Mouse (Mus musculus): ENCODE data around the gene Ces2g. TPM values are rescaled to one million over a fixed set of nuclear protein-coding genes. Genes with fewer than 3 reads are reported as not detected.

The Ces2g gene
- polyA plus RNA-seq, 1 experiment from 2014 or later, result not detected

- H3K4me3 ChIP-seq (ENCODE audit: low read length), result no peak overlapping the region
- H3K9ac ChIP-seq (ENCODE audit: low read depth, low read length), result no peak overlapping the region
- no peaks in the 10 kb centered on the region for H3K36me3 ChIP-seq (ENCODE audit: control insufficient read depth, insufficient read depth, low read length)
- H3K27me3 ChIP-seq (ENCODE audit: control insufficient read depth, insufficient read depth, low read length), result no peaks in the 10 kb centered on the region
- WGBS, result 91% methylated on average over 2 of the region's 2 CpGs
- H3K4me1 ChIP-seq (ENCODE audit: control insufficient read depth, insufficient read depth, low read length), result no peaks in the 10 kb centered on the region
- no peak overlapping the region for H3K27ac ChIP-seq (ENCODE audit: low read depth, low read length)
- no peak overlapping the region for H3K4me2 ChIP-seq (replicated peaks; ENCODE audit: low read depth, low read length)
- H3K9me3 ChIP-seq (ENCODE audit: control insufficient read depth, low read length), result no peaks in the 10 kb centered on the region
- no peak for ATAC-seq (ENCODE audit: low FRiP score, low TSS enrichment)
Observed at GRCm38 (mm10) chr8:104984942-104985341, 23.4 kb downstream of the Ces2g start.

DNA sequence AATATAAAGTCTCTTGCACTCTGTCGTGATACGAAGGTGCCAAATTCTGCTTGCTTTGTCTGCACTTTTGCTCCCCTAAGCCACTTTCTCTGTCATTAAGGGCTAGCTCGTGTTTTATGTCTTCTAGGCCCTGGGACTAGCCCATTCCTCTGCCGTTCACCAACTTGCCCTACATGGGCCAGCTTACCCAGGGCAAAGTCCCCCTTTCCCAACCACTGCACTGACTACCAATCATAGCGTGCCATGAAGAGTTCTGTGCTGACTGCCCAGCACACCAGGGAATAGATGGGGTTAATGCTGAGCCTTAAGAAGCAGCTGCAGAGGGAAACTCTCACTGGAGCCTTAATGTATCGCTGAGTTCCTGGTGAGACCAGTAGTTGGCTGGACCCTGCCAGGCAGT is 36.7 kb downstream of the Ces2g start:
- Histone ChIP-seq H3K9ac (ENCODE audit: low read depth, low read length) (no peak overlapping the region), H3K9me3 (ENCODE audit: control insufficient read depth, low read length) (no peaks in the 10 kb centered on the region), H3K36me3 (ENCODE audit: control insufficient read depth, insufficient read depth, low read length) (no peaks in the 10 kb centered on the region), H3K27ac (ENCODE audit: low read depth, low read length) (no peak overlapping the region), H3K4me1 (ENCODE audit: control insufficient read depth, insufficient read depth, low read length) (no peaks in the 10 kb centered on the region), H3K4me2 (replicated peaks; ENCODE audit: low read depth, low read length) (no peak overlapping the region), H3K4me3 (ENCODE audit: low read length) (no peak overlapping the region), H3K27me3 (ENCODE audit: control insufficient read depth, insufficient read depth, low read length) (no peaks in the 10 kb centered on the region)
- WGBS, result 72% methylated on average over 6 of the region's 6 CpGs
- ATAC-seq (ENCODE audit: low FRiP score, low TSS enrichment), result no peak

DNA sequence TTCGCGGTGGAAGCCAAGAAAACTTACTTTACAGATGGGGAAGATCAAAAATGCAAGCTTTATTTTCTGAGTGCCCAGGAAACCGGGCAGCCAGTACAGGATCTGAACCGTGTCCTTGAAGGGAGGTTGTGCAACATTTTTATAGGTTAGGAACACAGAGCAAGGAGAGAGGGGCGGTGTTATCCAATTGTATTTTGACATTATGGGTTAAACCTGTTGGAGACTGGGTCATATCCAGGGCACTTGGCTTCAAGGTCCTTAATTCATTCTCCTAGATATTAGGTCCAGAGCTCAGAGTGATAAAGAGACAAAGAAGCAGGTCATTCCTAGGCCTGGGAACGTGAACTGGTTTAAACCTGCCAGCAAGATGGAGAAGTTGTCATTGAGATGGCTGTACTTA is 37.7 kb downstream of the Ces2g start:
- ATAC-seq (ENCODE audit: low FRiP score, low TSS enrichment), result no peak
- Histone ChIP-seq H3K4me2 (replicated peaks; ENCODE audit: low read depth, low read length) (no peak overlapping the region), H3K9ac (ENCODE audit: low read depth, low read length) (no peak overlapping the region), H3K4me3 (ENCODE audit: low read length) (no peak overlapping the region), H3K27ac (ENCODE audit: low read depth, low read length) (no peak overlapping the region), H3K4me1 (ENCODE audit: control insufficient read depth, insufficient read depth, low read length) (no peaks in the 10 kb centered on the region), H3K9me3 (ENCODE audit: control insufficient read depth, low read length) (no peaks in the 10 kb centered on the region), H3K27me3 (ENCODE audit: control insufficient read depth, insufficient read depth, low read length) (no peaks in the 10 kb centered on the region), H3K36me3 (ENCODE audit: control insufficient read depth, insufficient read depth, low read length) (no peaks in the 10 kb centered on the region)
- 84% methylated on average over 6 of the region's 6 CpGs for WGBS

DNA sequence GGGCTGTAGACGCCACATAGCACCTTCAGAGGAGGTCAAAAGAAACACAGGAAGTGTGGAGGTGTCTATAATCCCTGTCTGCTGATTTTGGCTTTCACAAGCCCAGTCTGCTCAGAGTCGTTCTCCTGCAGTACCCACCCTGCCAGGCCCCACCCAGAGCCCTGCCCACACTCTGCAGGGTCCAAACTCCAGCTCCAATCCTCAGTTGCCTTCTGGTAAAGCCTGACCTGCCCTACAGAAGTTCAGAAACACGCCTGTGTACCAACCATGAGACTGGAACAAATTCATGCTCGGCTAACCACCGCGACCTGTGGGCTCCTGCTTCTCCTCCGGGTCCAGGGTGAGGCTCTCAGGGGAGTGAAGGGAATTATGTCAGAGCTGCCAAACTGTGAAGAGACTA is 39.1 kb downstream of the Ces2g start, which contains the start of gene Ces2h:
TSS of gene Ces2h (plus strand) at position 268 of the 400 bp plus-strand sequence.
- 67% methylated on average over 7 of the region's 7 CpGs for WGBS
- no peaks in the 10 kb centered on the region for H3K27me3 ChIP-seq (ENCODE audit: control insufficient read depth, insufficient read depth, low read length)
- no peak within 1 kb of the TSS for H3K9ac ChIP-seq (ENCODE audit: low read depth, low read length)
- H3K27ac ChIP-seq (ENCODE audit: low read depth, low read length), result no peak within 1 kb of the TSS
- H3K4me2 ChIP-seq (replicated peaks; ENCODE audit: low read depth, low read length), result no peak within 1 kb of the TSS
- H3K4me3 ChIP-seq (ENCODE audit: low read length), result no peak within 1 kb of the TSS
- H3K9me3 ChIP-seq (ENCODE audit: control insufficient read depth, low read length), result no peaks in the 10 kb centered on the region
- no peaks in the 10 kb centered on the region for H3K4me1 ChIP-seq (ENCODE audit: control insufficient read depth, insufficient read depth, low read length)
- no peak for ATAC-seq (ENCODE audit: low FRiP score, low TSS enrichment)
- H3K36me3 ChIP-seq (ENCODE audit: control insufficient read depth, insufficient read depth, low read length), result no peaks in the 10 kb centered on the region

DNA sequence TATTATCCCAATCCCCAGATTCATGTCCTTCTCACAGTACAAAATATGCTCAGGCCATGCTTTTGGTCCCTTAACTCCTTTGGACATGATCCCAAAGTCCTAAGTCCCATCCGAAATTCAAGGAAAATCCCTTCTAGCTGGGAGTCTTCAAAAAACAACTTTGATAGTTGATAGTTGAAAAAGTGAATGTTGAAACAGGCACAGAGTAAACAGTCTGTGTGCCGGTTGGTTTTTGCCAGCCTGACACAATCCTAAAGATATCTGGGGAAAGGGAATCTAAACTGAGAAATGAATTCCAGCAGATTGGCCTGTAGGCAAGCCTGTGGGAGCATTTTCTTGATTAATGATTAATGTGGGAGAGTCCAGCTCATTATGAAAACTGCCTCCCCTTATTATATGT is 48.5 kb downstream of the Ces2g start:
- H3K9ac ChIP-seq (ENCODE audit: low read depth, low read length), result no peak overlapping the region
- peaks cover 4% of the 10 kb centered on the region; the same call in 1 of the 2 replicates for H3K9me3 ChIP-seq (ENCODE audit: control insufficient read depth, low read length)
- no peak overlapping the region for H3K27ac ChIP-seq (ENCODE audit: low read depth, low read length)
- no peak overlapping the region for H3K4me3 ChIP-seq (ENCODE audit: low read length)
- no peak for ATAC-seq (ENCODE audit: low FRiP score, low TSS enrichment)
- H3K4me1 ChIP-seq (ENCODE audit: control insufficient read depth, insufficient read depth, low read length), result no peaks in the 10 kb centered on the region
- H3K4me2 ChIP-seq (replicated peaks; ENCODE audit: low read depth, low read length), result no peak overlapping the region
- no peaks in the 10 kb centered on the region for H3K36me3 ChIP-seq (ENCODE audit: control insufficient read depth, insufficient read depth, low read length)
- no peaks in the 10 kb centered on the region for H3K27me3 ChIP-seq (ENCODE audit: control insufficient read depth, insufficient read depth, low read length)
- 81% methylated on average over 2 of the region's 2 CpGs for WGBS

DNA sequence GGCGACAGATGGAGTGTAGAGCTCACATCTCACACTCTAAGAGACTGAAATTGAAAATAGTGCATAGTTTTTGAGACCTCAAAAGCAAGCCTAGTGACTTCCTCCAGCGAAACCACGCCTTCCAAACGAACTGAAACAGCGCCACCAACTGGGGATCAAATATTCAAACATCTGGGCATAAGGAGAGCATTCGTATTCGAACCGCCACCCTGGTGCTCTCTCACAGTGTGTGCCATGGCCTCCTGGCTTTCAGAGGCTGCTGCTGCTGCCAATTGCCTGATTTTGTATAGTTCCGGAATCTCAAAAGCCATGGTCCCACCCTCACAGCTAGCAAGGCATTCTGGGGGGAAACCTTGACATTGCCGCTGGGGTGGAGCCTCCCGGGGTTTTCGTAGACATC is 49.6 kb downstream of the Ces2g start:
- Histone ChIP-seq H3K27ac (ENCODE audit: low read depth, low read length) (no peak overlapping the region), H3K36me3 (ENCODE audit: control insufficient read depth, insufficient read depth, low read length) (no peaks in the 10 kb centered on the region), H3K9ac (ENCODE audit: low read depth, low read length) (no peak overlapping the region), H3K27me3 (ENCODE audit: control insufficient read depth, insufficient read depth, low read length) (no peaks in the 10 kb centered on the region), H3K9me3 (ENCODE audit: control insufficient read depth, low read length) (peaks cover 4% of the 10 kb centered on the region; the same call in 1 of the 2 replicates), H3K4me1 (ENCODE audit: control insufficient read depth, insufficient read depth, low read length) (no peaks in the 10 kb centered on the region), H3K4me2 (replicated peaks; ENCODE audit: low read depth, low read length) (no peak overlapping the region), H3K4me3 (ENCODE audit: low read length) (no peak overlapping the region)
- ATAC-seq (ENCODE audit: low FRiP score, low TSS enrichment), result no peak
- 85% methylated on average over 12 of the region's 12 CpGs for WGBS

GRCm38 (mm10) chr8:105014391-105014790 is 52.9 kb downstream of the Ces2g start:
- no peaks in the 10 kb centered on the region for H3K4me1 ChIP-seq (ENCODE audit: control insufficient read depth, insufficient read depth, low read length)
- ATAC-seq (ENCODE audit: low FRiP score, low TSS enrichment), result no peak
- WGBS, result 92% methylated on average over 5 of the region's 5 CpGs
- no peak overlapping the region for H3K9ac ChIP-seq (ENCODE audit: low read depth, low read length)
- no peaks in the 10 kb centered on the region for H3K36me3 ChIP-seq (ENCODE audit: control insufficient read depth, insufficient read depth, low read length)
- no peak overlapping the region for H3K4me2 ChIP-seq (replicated peaks; ENCODE audit: low read depth, low read length)
- H3K27ac ChIP-seq (ENCODE audit: low read depth, low read length), result no peak overlapping the region
- H3K27me3 ChIP-seq (ENCODE audit: control insufficient read depth, insufficient read depth, low read length), result no peaks in the 10 kb centered on the region
- no peak overlapping the region for H3K4me3 ChIP-seq (ENCODE audit: low read length)
- no peaks in the 10 kb centered on the region for H3K9me3 ChIP-seq (ENCODE audit: control insufficient read depth, low read length)

Other genes starting within 250 kb of the Ces2g start
- gene Ces2a, start 227.7 kb upstream of the Ces2g start, polyA plus RNA-seq (2014; fragmentation: Nextera tagmentation; extraction: Ambion mirVana), result not detected in 2 replicates
- gene Ces2b, start 130.1 kb upstream of the Ces2g start, polyA plus RNA-seq (2014; fragmentation: Nextera tagmentation; extraction: Ambion mirVana), result 0.46 and 0.61 TPM in 2 replicates
- gene Ces2c, start 114.7 kb upstream of the Ces2g start, polyA plus RNA-seq (2014; fragmentation: Nextera tagmentation; extraction: Ambion mirVana), result 0.11 TPM in 1 of 2 replicates, not detected in the other
- gene Ces2e, start 35.5 kb upstream of the Ces2g start, polyA plus RNA-seq (2014; fragmentation: Nextera tagmentation; extraction: Ambion mirVana), result 0.40 and 0.58 TPM in 2 replicates
- 0.07 TPM in 1 of 2 replicates, not detected in the other for gene Ces2f, start 14.4 kb upstream of the Ces2g start, polyA plus RNA-seq (2014; fragmentation: Nextera tagmentation; extraction: Ambion mirVana)
- gene Ces2h, start 39.1 kb downstream of the Ces2g start, polyA plus RNA-seq (2014; fragmentation: Nextera tagmentation; extraction: Ambion mirVana), result not detected in 2 replicates
- gene Ces3a, start 86.9 kb downstream of the Ces2g start, polyA plus RNA-seq (2014; fragmentation: Nextera tagmentation; extraction: Ambion mirVana), result not detected in 2 replicates
- gene Ces3b, start 122.0 kb downstream of the Ces2g start, polyA plus RNA-seq (2014; fragmentation: Nextera tagmentation; extraction: Ambion mirVana), result not detected in 2 replicates
- not detected in 2 replicates for gene Ces4a, start 170.1 kb downstream of the Ces2g start, polyA plus RNA-seq (2014; fragmentation: Nextera tagmentation; extraction: Ambion mirVana)
- 73.9 and 96.5 TPM in 2 replicates for gene Cbfb, start 209.0 kb downstream of the Ces2g start, polyA plus RNA-seq (2014; fragmentation: Nextera tagmentation; extraction: Ambion mirVana)

Data from kidney, embryonic 14.5 days (tissue).